Mouse (Mus musculus) Patski (cell line): ENCODE measurements at regions not wholly inside any gene's neighbourhood (a gene's known extent, or its start where the extent isn't known, plus 50 kb on each side); places are given as distances from the start of the nearest gene placed in this dataset.
A peak's percentile ranks its signal among the peaks of the same experiment; 100 is the strongest.

ENCODE experiments used
- ATAC-seq: fragments of 100-300 bp; one replicate; pipeline ENCODE4 v1.8.0; 2021
- CTCF ChIA-PET: fragments of 350-600 bp; sonication (Branson Sonifier 250); formaldehyde crosslinking; loops from one replicate; lab custom pipeline; 2022; ENCODE audit warnings: inconsistent platforms; lab: Charles Lee
- POLR2A ChIA-PET: fragments of 350-600 bp; sonication (Branson Sonifier 250); formaldehyde crosslinking; loops from one replicate; lab custom pipeline; 2022; ENCODE audit warnings: antibody characterized with exemption, inconsistent platforms; lab: Charles Lee
- DNase-seq: peaks from one replicate; pipeline ENCODE4 v3.0.0-alpha.2; 2011; ENCODE audit warnings: low read depth, low spot score
- H3K27me3 ChIP-seq: fragments of 371-371 bp; one replicate; pipeline ENCODE4 v1.5.1; 2021
- CTCF ChIP-seq: fragments of 100-300 bp; IDR thresholded peaks from one replicate; pipeline ENCODE4 v1.5.1; 2021
- in situ Hi-C: fragments of 300-500 bp; cut with MboI; formaldehyde crosslinking; loops from 3 replicates; pipeline ENCODE4 v1.11.1; 2018; ENCODE audit warnings: low pct_unique_long_range_greater_than_20kb, mixed read lengths

DNA sequence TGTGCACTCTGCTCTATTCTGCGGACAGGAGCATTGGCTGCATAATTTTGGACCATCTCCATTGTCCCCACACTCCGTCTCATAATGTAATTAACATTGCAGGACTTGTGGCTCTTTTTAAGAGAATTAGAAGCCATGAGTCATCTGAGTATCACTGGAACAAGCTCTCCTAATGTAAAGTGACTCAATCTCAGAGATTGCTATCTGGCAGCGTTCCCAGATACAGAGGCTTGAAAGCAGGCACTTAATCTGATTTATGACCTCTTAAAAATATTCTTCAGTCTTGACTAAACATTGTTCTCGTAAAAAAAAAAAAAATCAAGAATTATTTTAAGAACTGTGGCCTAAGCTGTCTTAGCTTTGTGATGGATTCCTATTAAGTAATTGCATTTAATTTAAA is 140.1 kb downstream of the Slc5a7 start:
- DNase-seq (peak; percentile 99), ATAC-seq (peak; percentile 83)
- CTCF ChIA-PET = interaction anchor here (1.0 to 3.1 kb wide), 2 partner anchors 13 to 93 kb away, joined by 5 to 9 read pairs; no protein-coding TSS in a partner anchor
- H3K27me3 ChIP-seq = no peaks in the 10 kb centered on the region
- in situ Hi-C loops = loop anchor here (25.0 kb wide), 1 partner anchor 471 kb away; the partner anchor contains the start of gene Sgo1
- TF ChIP-seq CTCF = no peak
- POLR2A ChIA-PET = no interaction called here

DNA sequence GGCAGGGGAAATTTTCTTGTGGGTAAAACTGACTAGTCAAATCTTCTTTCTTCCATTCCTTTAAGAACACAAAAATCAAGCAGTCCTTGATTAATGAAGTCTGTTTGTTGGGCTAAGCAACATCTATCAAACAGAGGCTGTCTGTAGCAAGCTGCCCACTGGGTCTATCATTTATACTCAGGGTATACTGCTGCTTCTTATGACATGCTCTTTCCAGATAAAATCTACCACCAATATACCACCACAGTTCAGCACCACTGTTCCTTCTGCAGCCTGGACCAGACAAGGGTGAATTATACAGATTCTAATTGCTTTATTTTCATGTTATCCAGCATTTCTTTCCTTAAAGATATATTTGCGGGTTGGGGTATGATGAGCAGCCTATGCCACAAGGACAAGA is 140.5 kb downstream of the Slc5a7 start:
- DNase-seq (no peak), ATAC-seq (no peak)
- no peaks in the 10 kb centered on the region for H3K27me3 ChIP-seq
- POLR2A ChIA-PET = no interaction called here
- in situ Hi-C loops = loop anchor here (25.0 kb wide), 1 partner anchor 471 kb away; the partner anchor contains the start of gene Sgo1
- CTCF ChIA-PET = interaction anchor here (1.0 to 3.1 kb wide), 4 partner anchors 7 to 93 kb away, joined by 3 to 9 read pairs (median 4); no protein-coding TSS in a partner anchor
- no peak for TF ChIP-seq CTCF

DNA sequence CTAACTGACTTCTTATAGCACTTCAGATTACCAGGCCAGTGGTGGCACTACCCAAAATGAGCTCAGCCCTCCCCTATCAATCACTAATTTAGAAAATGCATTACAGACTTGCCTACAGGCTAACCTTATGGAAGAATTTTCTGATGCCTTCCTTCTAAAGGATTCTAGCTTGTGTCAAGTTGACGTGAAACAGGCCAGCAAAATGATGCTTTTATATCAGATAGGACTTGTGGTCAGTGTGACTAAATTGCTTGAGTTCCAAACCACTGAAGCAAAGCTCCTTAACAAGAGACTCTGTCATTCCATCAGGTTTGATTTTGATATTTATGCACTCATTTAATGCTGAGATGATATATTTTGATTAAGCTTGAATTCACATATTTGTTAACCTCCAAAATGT is 143.0 kb downstream of the Slc5a7 start:
- no peaks in the 10 kb centered on the region for H3K27me3 ChIP-seq
- in situ Hi-C loops = loop anchor here (25.0 kb wide), 1 partner anchor 468 kb away; the partner anchor contains the start of gene Sgo1
- DNase-seq = no peak
- ChIA-PET CTCF (interaction anchor here (1.5 kb wide), 1 partner anchor 12 kb away, joined by 5 read pairs; no protein-coding TSS in a partner anchor), POLR2A (no interaction called here)
- peak; percentile 19 for ATAC-seq
- no peak for TF ChIP-seq CTCF

DNA sequence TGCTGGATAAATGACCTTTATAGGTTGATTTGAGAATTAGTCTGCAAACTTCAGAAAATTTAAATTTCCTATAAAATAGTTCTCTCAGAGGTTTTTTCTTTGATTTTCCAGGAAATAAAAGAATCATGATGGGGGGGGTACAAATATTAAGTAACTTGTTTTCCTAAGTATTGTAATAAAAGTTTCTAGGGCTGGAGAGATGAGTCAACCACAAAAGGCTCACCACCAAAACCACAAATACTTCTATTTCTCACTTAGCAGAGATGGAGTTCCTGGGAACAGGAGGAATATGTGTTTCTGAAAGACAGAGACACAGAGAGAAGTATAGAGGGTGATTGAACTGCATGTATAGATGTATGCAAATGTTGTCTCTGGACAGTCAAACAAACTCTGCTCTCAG is 144.3 kb downstream of the Slc5a7 start:
- ATAC-seq (peak; percentile 31), DNase-seq (no peak)
- no peak for TF ChIP-seq CTCF
- in situ Hi-C loops = loop anchor here (5.0 to 25.0 kb wide), 2 partner anchors 77 to 467 kb away; partner anchors contain the start of gene Sgo1
- POLR2A ChIA-PET = no interaction called here
- no peaks in the 10 kb centered on the region for H3K27me3 ChIP-seq
- CTCF ChIA-PET = no interaction called here
